Mouse (Mus musculus): Measurements from ENCODE around the gene Gm21293.
"Not testable (repeated sequence)": the region's sequence is repeated elsewhere in the genome, so short reads cannot be mapped to it uniquely, and the experiment has no call there.

The Gm21293 gene

DNA sequence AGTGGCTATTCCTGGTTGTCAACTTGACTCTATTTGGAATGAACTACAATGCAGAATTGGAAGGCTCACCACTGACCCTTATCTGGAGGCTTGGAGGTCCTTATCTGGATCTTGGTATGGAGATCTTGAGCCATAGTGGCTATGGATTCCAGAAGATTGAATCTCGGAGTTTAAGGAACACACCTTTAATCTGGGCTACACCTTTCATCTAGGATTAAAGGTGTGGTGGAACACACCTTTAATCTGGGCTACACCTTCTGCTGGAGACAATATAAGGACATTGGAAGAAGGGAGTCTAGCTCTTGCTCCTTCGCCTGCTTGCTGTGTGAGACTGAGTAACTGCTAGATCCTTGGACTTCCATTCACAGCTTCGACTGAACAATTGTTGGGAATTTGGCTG is at the start of gene Gm21293:
TSS of gene Gm21293 (plus strand) at position 301 of the 400 bp plus-strand sequence.
- DNase-seq, result not testable (repeated sequence)

GRCm38 (mm10) chr10:104110044-104110443 is 32.7 kb upstream of the Gm21293 start:
- no peak for DNase-seq

GRCm38 (mm10) chr10:104118312-104118711 is 24.5 kb upstream of the Gm21293 start:
- DNase-seq, result no peak

GRCm38 (mm10) chr10:104151197-104151596 is 8.4 kb downstream of the Gm21293 start, which contains the start of gene Gm6763:
Gm6763 (plus strand) TSS chr10:104151497.
- not testable (repeated sequence) for DNase-seq

- not testable (repeated sequence) for DNase-seq
Measured at GRCm38 (mm10) chr10:104159706-104160105, 16.9 kb downstream of the Gm21293 start, which contains the start of gene Gm8764. Gm8764 (plus strand) TSS chr10:104160006.

GRCm38 (mm10) chr10:104168215-104168614 is 25.4 kb downstream of the Gm21293 start, which contains the start of gene Gm21304:
Gm21304 (plus strand) TSS chr10:104168515.
- not testable (repeated sequence) for DNase-seq

GRCm38 (mm10) chr10:104176724-104177123 is 33.9 kb downstream of the Gm21293 start, which contains the start of gene Gm21312:
Gm21312 (plus strand) TSS chr10:104177024.
- DNase-seq, result not testable (repeated sequence)

GRCm38 (mm10) chr10:104185233-104185632 is 42.4 kb downstream of the Gm21293 start, which contains the start of gene Gm20765:
Gm20765 (plus strand) TSS chr10:104185533.
- DNase-seq, result not testable (repeated sequence)

DNA sequence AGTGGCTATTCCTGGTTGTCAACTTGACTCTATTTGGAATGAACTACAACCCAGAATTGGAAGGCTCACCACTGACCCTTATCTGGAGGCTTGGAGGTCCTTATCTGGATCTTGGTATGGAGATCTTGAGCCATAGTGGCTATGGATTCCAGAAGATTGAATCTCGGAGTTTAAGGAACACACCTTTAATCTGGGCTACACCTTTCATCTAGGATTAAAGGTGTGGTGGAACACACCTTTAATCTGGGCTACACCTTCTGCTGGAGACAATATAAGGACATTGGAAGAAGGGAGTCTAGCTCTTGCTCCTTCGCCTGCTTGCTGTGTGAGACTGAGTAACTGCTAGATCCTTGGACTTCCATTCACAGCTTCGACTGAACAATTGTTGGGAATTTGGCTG is 51.0 kb downstream of the Gm21293 start, which contains the start of gene Gm4340:
TSS of gene Gm4340 (plus strand) at position 301 of the 400 bp plus-strand sequence.
- not testable (repeated sequence) for DNase-seq

Measured in heart, adult 11 months (tissue).